Mouse (Mus musculus): ENCODE measurements around the gene Fgf13. TPM values are rescaled to one million over a fixed set of nuclear protein-coding genes. Genes with fewer than 3 reads are reported as not detected.

The Fgf13 gene
- polyA plus RNA-seq, 1 experiment from 2014 or later, result 30.0 TPM

- Histone ChIP-seq H3K27me3 (ENCODE audit: control insufficient read depth, insufficient read depth, low read length) (no peaks in the 10 kb centered on the region), H3K4me2 (no peak overlapping the region), H3K9ac (ENCODE audit: low read length) (no peak overlapping the region), H3K4me3 (ENCODE audit: low read depth, low read length) (no peak overlapping the region), H3K9me3 (ENCODE audit: control insufficient read depth, low read length) (no peaks in the 10 kb centered on the region), H3K4me1 (ENCODE audit: control insufficient read depth, insufficient read depth, low read length) (no peaks in the 10 kb centered on the region), H3K27ac (ENCODE audit: low read depth, low read length) (no peak overlapping the region), H3K36me3 (ENCODE audit: control insufficient read depth, insufficient read depth, low read length) (no peaks in the 10 kb centered on the region)
- no peak for DNase-seq (ENCODE audit: low spot score, missing footprints)
- ATAC-seq (ENCODE audit: low FRiP score), result no peak
- 69% methylated on average over 4 of the region's 4 CpGs for WGBS
Observed at GRCm38 (mm10) chrX:59508273-59508672, 59.6 kb downstream of the Fgf13 start.

- WGBS, result 47% methylated on average over 1 of the region's 1 CpGs
- Histone ChIP-seq H3K27me3 (ENCODE audit: control insufficient read depth, insufficient read depth, low read length) (no peaks in the 10 kb centered on the region), H3K9me3 (ENCODE audit: control insufficient read depth, low read length) (no peaks in the 10 kb centered on the region), H3K4me2 (no peak overlapping the region), H3K4me1 (ENCODE audit: control insufficient read depth, insufficient read depth, low read length) (no peaks in the 10 kb centered on the region), H3K27ac (ENCODE audit: low read depth, low read length) (no peak overlapping the region), H3K4me3 (ENCODE audit: low read depth, low read length) (no peak overlapping the region), H3K9ac (ENCODE audit: low read length) (no peak overlapping the region), H3K36me3 (ENCODE audit: control insufficient read depth, insufficient read depth, low read length) (no peaks in the 10 kb centered on the region)
- no peak for ATAC-seq (ENCODE audit: low FRiP score)
- DNase-seq (ENCODE audit: low spot score, missing footprints), result no peak
Observed at GRCm38 (mm10) chrX:59493388-59493787, 74.5 kb downstream of the Fgf13 start.

GRCm38 (mm10) chrX:59485426-59485825, 82.4 kb downstream of the Fgf13 start:
- no peaks in the 10 kb centered on the region for H3K9me3 ChIP-seq (ENCODE audit: control insufficient read depth, low read length)
- no peak overlapping the region for H3K9ac ChIP-seq (ENCODE audit: low read length)
- H3K4me3 ChIP-seq (ENCODE audit: low read depth, low read length), result no peak overlapping the region
- ATAC-seq (ENCODE audit: low FRiP score) (no peak), DNase-seq (ENCODE audit: low spot score, missing footprints) (no peak)
- H3K36me3 ChIP-seq (ENCODE audit: control insufficient read depth, insufficient read depth, low read length), result no peaks in the 10 kb centered on the region
- no peaks in the 10 kb centered on the region for H3K4me1 ChIP-seq (ENCODE audit: control insufficient read depth, insufficient read depth, low read length)
- 73% methylated on average over 2 of the region's 2 CpGs for WGBS
- H3K4me2 ChIP-seq, result no peak overlapping the region
- no peaks in the 10 kb centered on the region for H3K27me3 ChIP-seq (ENCODE audit: control insufficient read depth, insufficient read depth, low read length)
- no peak overlapping the region for H3K27ac ChIP-seq (ENCODE audit: low read depth, low read length)

- DNase-seq (ENCODE audit: low spot score, missing footprints), result no peak
- Histone ChIP-seq H3K9ac (ENCODE audit: low read length) (no peak overlapping the region), H3K36me3 (ENCODE audit: control insufficient read depth, insufficient read depth, low read length) (no peaks in the 10 kb centered on the region), H3K27me3 (ENCODE audit: control insufficient read depth, insufficient read depth, low read length) (no peaks in the 10 kb centered on the region), H3K27ac (ENCODE audit: low read depth, low read length) (no peak overlapping the region), H3K4me2 (no peak overlapping the region), H3K4me3 (ENCODE audit: low read depth, low read length) (no peak overlapping the region), H3K4me1 (ENCODE audit: control insufficient read depth, insufficient read depth, low read length) (no peaks in the 10 kb centered on the region), H3K9me3 (ENCODE audit: control insufficient read depth, low read length) (no peaks in the 10 kb centered on the region)
- no peak for ATAC-seq (ENCODE audit: low FRiP score)
- WGBS, result 61% methylated on average over 2 of the region's 2 CpGs
Observed at GRCm38 (mm10) chrX:59402596-59403285, 165.1 kb downstream of the Fgf13 start.

- H3K27ac ChIP-seq (ENCODE audit: low read depth, low read length), result no peak overlapping the region
- H3K27me3 ChIP-seq (ENCODE audit: control insufficient read depth, insufficient read depth, low read length), result no peaks in the 10 kb centered on the region
- H3K4me3 ChIP-seq (ENCODE audit: low read depth, low read length), result no peak overlapping the region
- ATAC-seq (ENCODE audit: low FRiP score), result no peak
- H3K36me3 ChIP-seq (ENCODE audit: control insufficient read depth, insufficient read depth, low read length), result no peaks in the 10 kb centered on the region
- H3K9ac ChIP-seq (ENCODE audit: low read length), result no peak overlapping the region
- no peak overlapping the region for H3K4me2 ChIP-seq
- no peak for DNase-seq (ENCODE audit: low spot score, missing footprints)
- no peaks in the 10 kb centered on the region for H3K4me1 ChIP-seq (ENCODE audit: control insufficient read depth, insufficient read depth, low read length)
- H3K9me3 ChIP-seq (ENCODE audit: control insufficient read depth, low read length), result no peaks in the 10 kb centered on the region
- WGBS, result 88% methylated on average over 3 of the region's 3 CpGs
Observed at GRCm38 (mm10) chrX:59290916-59291411, 276.9 kb downstream of the Fgf13 start.

GRCm38 (mm10) chrX:59251576-59251975, 316.3 kb downstream of the Fgf13 start:
- no peak overlapping the region for H3K27ac ChIP-seq (ENCODE audit: low read depth, low read length)
- H3K36me3 ChIP-seq (ENCODE audit: control insufficient read depth, insufficient read depth, low read length), result no peaks in the 10 kb centered on the region
- no peak overlapping the region for H3K4me3 ChIP-seq (ENCODE audit: low read depth, low read length)
- H3K9me3 ChIP-seq (ENCODE audit: control insufficient read depth, low read length), result no peaks in the 10 kb centered on the region
- no peak overlapping the region for H3K9ac ChIP-seq (ENCODE audit: low read length)
- no peaks in the 10 kb centered on the region for H3K4me1 ChIP-seq (ENCODE audit: control insufficient read depth, insufficient read depth, low read length)
- no peak overlapping the region for H3K4me2 ChIP-seq
- DNase-seq (ENCODE audit: low spot score, missing footprints), result no peak
- H3K27me3 ChIP-seq (ENCODE audit: control insufficient read depth, insufficient read depth, low read length), result no peaks in the 10 kb centered on the region
- no peak for ATAC-seq (ENCODE audit: low FRiP score)

GRCm38 (mm10) chrX:59243752-59244151, 324.1 kb downstream of the Fgf13 start:
- DNase-seq (ENCODE audit: low spot score, missing footprints) (no peak), ATAC-seq (ENCODE audit: low FRiP score) (no peak)
- Histone ChIP-seq H3K27ac (ENCODE audit: low read depth, low read length) (no peak overlapping the region), H3K9me3 (ENCODE audit: control insufficient read depth, low read length) (no peaks in the 10 kb centered on the region), H3K4me3 (ENCODE audit: low read depth, low read length) (no peak overlapping the region), H3K4me2 (no peak overlapping the region), H3K4me1 (ENCODE audit: control insufficient read depth, insufficient read depth, low read length) (no peaks in the 10 kb centered on the region), H3K27me3 (ENCODE audit: control insufficient read depth, insufficient read depth, low read length) (no peaks in the 10 kb centered on the region), H3K36me3 (ENCODE audit: control insufficient read depth, insufficient read depth, low read length) (no peaks in the 10 kb centered on the region), H3K9ac (ENCODE audit: low read length) (no peak overlapping the region)
- WGBS, result 75% methylated on average over 3 of the region's 3 CpGs

GRCm38 (mm10) chrX:59243176-59243575, 324.7 kb downstream of the Fgf13 start:
- ATAC-seq (ENCODE audit: low FRiP score), result no peak
- DNase-seq (ENCODE audit: low spot score, missing footprints), result no peak
- WGBS, result 92% methylated on average over 3 of the region's 3 CpGs
- Histone ChIP-seq H3K4me2 (no peak overlapping the region), H3K9me3 (ENCODE audit: control insufficient read depth, low read length) (no peaks in the 10 kb centered on the region), H3K27me3 (ENCODE audit: control insufficient read depth, insufficient read depth, low read length) (no peaks in the 10 kb centered on the region), H3K36me3 (ENCODE audit: control insufficient read depth, insufficient read depth, low read length) (no peaks in the 10 kb centered on the region), H3K9ac (ENCODE audit: low read length) (no peak overlapping the region), H3K27ac (ENCODE audit: low read depth, low read length) (no peak overlapping the region), H3K4me1 (ENCODE audit: control insufficient read depth, insufficient read depth, low read length) (no peaks in the 10 kb centered on the region), H3K4me3 (ENCODE audit: low read depth, low read length) (no peak overlapping the region)

- Histone ChIP-seq H3K9ac (ENCODE audit: low read length) (no peak overlapping the region), H3K4me1 (ENCODE audit: control insufficient read depth, insufficient read depth, low read length) (no peaks in the 10 kb centered on the region), H3K27ac (ENCODE audit: low read depth, low read length) (no peak overlapping the region), H3K4me2 (no peak overlapping the region), H3K9me3 (ENCODE audit: control insufficient read depth, low read length) (no peaks in the 10 kb centered on the region), H3K4me3 (ENCODE audit: low read depth, low read length) (no peak overlapping the region), H3K27me3 (ENCODE audit: control insufficient read depth, insufficient read depth, low read length) (no peaks in the 10 kb centered on the region), H3K36me3 (ENCODE audit: control insufficient read depth, insufficient read depth, low read length) (no peaks in the 10 kb centered on the region)
- DNase-seq (ENCODE audit: low spot score, missing footprints) (no peak), ATAC-seq (ENCODE audit: low FRiP score) (no peak)
Observed at GRCm38 (mm10) chrX:59241460-59241747, 326.5 kb downstream of the Fgf13 start.

Data from midbrain, embryonic 11.5 days (tissue).